Mouse (Mus musculus) midbrain, embryonic 11.5 days (tissue): ENCODE results near the gene Mapk10. TPM values are rescaled to one million over a fixed set of nuclear protein-coding genes. Genes with fewer than 3 reads are reported as not detected.

Source experiments
- ATAC-seq: fragments of 200-750 bp; cut with Nextera tagmentation; 2 replicates; pipeline ENCODE4 v1.8.0; 2017; ENCODE audit warnings: moderate TSS enrichment, moderate library complexity; ENCODE audit not compliant: low FRiP score
- DNase-seq: peaks from one replicate; pipeline ENCODE4 v3.0.0; 2015; ENCODE audit warnings: low spot score; ENCODE audit errors: missing footprints
- H3K27ac ChIP-seq: fragments of 300-500 bp; sonication (generic); 2 replicates; pipeline ENCODE4 v1.5.1; 2014; ENCODE audit warnings: low read depth, low read length
- H3K27me3 ChIP-seq: fragments of 300-500 bp; sonication (generic); 2 replicates; pipeline ENCODE4 v1.6.1; 2014; ENCODE audit warnings: mild to moderate bottlenecking, low read length, moderate library complexity, mixed read lengths; ENCODE audit not compliant: control insufficient read depth, insufficient read depth
- H3K36me3 ChIP-seq: fragments of 300-500 bp; sonication (generic); 2 replicates; pipeline ENCODE4 v1.6.1; 2014; ENCODE audit warnings: mild to moderate bottlenecking, low read length, moderate library complexity, mixed read lengths; ENCODE audit not compliant: control insufficient read depth, insufficient read depth
- H3K4me1 ChIP-seq: fragments of 300-500 bp; sonication (generic); 2 replicates; pipeline ENCODE4 v1.6.1; 2014; ENCODE audit warnings: low read length; ENCODE audit not compliant: control insufficient read depth, insufficient read depth
- H3K4me2 ChIP-seq: fragments of 300-500 bp; sonication (generic); 2 replicates; pipeline ENCODE4 v1.6.1; 2014; ENCODE audit warnings: mild to moderate bottlenecking, moderate library complexity
- H3K4me3 ChIP-seq: fragments of 300-500 bp; sonication (generic); 2 replicates; pipeline ENCODE4 v1.5.1; 2014; ENCODE audit warnings: low read depth, low read length
- H3K9ac ChIP-seq: fragments of 300-500 bp; sonication (generic); 2 replicates; pipeline ENCODE4 v1.6.1; 2014; ENCODE audit warnings: low read length
- H3K9me3 ChIP-seq: fragments of 300-500 bp; sonication (generic); 2 replicates; pipeline ENCODE4 v1.6.1; 2016; ENCODE audit warnings: low read length; ENCODE audit not compliant: control insufficient read depth
- WGBS: fragments of 180-500 bp; shearing (Covaris S2); extraction: QIAGEN DNeasy Blood & Tissue Kit; methylation state at CpG from one replicate; pipeline ENCODE4 v1.1.7; 2014; 5-methylcytosine and 5-hydroxymethylcytosine counted together
- polyA plus RNA-seq: library from polyadenylated mRNA; unstranded; fragments of >200 nt; fragmentation: Nextera tagmentation; extraction: Ambion mirVana; gene quantifications from 2 replicates; pipeline ENCODE4 v1.2.1, GENCODE M21; 2014

Gene Mapk10
- polyA plus RNA-seq, 1 experiment from 2014 or later, result 47.6 TPM

DNA sequence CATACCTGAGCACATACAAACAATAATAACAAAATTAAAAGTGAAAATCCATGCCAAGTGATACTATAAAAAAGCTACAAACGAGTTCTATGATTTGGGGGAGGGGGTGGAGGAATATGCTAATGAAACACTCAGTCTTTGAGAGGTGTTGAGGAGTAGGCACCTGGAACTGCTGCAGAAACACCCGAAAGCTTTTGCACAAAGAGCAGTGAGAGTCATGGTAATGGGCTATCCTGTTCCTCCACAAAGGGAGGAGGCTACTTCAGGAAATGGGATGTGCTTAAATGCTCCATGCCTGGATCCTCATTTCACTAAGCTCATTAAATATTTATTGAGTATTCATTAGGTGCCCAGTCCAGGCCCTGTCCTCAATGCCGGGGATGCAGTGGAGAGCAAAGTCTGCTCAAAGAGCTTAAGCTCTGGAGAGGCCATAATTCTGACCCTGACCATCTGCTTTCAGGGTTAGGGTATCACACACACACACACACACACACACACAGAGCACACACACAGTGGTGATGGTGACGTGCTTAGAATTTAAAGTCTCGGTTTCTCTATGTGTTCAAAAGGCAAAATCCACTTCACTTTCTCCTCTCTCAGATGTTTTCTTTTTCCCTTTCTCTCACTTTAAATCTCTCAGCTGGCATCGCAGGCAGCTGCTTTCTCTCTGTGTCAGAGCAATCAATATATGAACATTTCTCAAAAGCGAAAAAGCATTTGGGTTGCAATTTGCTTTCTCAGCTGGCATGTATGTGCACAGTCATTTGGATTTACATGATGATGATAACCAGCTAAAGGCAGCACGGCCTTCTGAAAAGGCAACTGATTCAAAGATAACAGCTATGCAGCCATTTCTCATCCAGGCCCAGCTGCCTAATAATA lies 50.6 kb downstream of the Mapk10 start:
- Histone ChIP-seq H3K36me3 (no peaks in the 10 kb centered on the region), H3K4me2 (peak overlapping the region; percentile 30), H3K27ac (peak overlapping the region; percentile 88), H3K4me1 (peaks cover 20% of the 10 kb centered on the region), H3K9me3 (no peaks in the 10 kb centered on the region), H3K4me3 (no peak overlapping the region), H3K9ac (0 out of 2 replicates have a peak overlapping the region, but pooled peaks have one; percentile 2), H3K27me3 (no peaks in the 10 kb centered on the region)
- ATAC-seq (peak; percentile 96), DNase-seq (peak; percentile 93)
- 42% methylated on average over 8 of the region's 8 CpGs for WGBS

DNA sequence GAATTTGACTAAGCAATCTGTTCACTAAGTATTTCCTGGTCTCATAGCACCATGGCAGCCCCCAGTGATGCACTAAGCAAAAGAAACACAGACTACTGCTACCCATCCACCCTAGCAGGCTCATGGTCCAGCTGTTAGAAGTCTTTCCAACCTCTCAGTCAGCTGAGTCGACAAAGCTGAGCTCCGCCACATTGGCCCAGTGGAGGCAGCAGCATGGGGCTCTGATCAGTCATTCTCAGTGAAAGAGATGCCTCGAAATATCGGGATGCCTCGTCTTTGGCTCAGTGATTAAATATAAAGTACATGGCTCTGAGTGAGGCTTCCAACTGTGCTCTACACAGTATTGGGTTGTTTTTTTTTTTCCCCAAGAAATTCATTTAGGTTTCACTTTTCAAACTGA lies 70.2 kb downstream of the Mapk10 start:
- H3K9ac ChIP-seq, result no peak overlapping the region
- H3K4me2 ChIP-seq, result no peak overlapping the region
- H3K9me3 ChIP-seq, result no peaks in the 10 kb centered on the region
- no peak overlapping the region for H3K4me3 ChIP-seq
- 66% methylated on average over 5 of the region's 5 CpGs for WGBS
- no peaks in the 10 kb centered on the region for H3K27me3 ChIP-seq
- no peak for DNase-seq
- H3K36me3 ChIP-seq, result no peaks in the 10 kb centered on the region
- ATAC-seq, result no peak
- H3K27ac ChIP-seq, result no peak overlapping the region
- no peaks in the 10 kb centered on the region for H3K4me1 ChIP-seq

DNA sequence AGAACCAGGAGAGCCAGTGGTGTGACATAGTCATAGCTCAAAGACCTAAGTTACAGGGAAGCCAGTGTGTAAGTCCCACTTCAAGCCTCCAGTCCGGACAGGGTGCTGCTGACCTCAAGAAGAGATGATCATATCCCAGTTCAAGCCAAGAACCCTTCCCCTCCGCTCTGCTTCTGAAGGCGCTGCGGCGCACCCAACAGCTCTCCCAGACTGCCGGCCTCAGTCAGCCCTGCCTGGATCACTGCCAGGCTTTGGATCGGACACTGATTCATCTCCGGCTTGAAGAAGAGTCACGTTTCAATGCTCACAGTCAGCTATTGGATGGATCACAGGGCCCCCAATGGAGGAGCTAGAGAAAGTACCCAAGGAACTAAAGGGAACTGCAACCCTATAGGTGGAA lies 76.3 kb downstream of the Mapk10 start:
- Histone ChIP-seq H3K9me3 (no peaks in the 10 kb centered on the region), H3K27ac (no peak overlapping the region), H3K9ac (no peak overlapping the region), H3K27me3 (no peaks in the 10 kb centered on the region), H3K4me2 (no peak overlapping the region), H3K4me3 (no peak overlapping the region), H3K4me1 (no peaks in the 10 kb centered on the region), H3K36me3 (no peaks in the 10 kb centered on the region)
- ATAC-seq, result no peak
- 87% methylated on average over 9 of the region's 9 CpGs for WGBS
- no peak for DNase-seq

- no peak for DNase-seq
- Histone ChIP-seq H3K4me1 (no peaks in the 10 kb centered on the region), H3K9me3 (no peaks in the 10 kb centered on the region), H3K27ac (no peak overlapping the region), H3K4me3 (no peak overlapping the region), H3K4me2 (no peak overlapping the region), H3K27me3 (no peaks in the 10 kb centered on the region), H3K36me3 (no peaks in the 10 kb centered on the region), H3K9ac (no peak overlapping the region)
- no peak for ATAC-seq
- 83% methylated on average over 9 of the region's 9 CpGs for WGBS
Measured at GRCm38 (mm10) chr5:103133626-103134025, 77.5 kb downstream of the Mapk10 start.

DNA sequence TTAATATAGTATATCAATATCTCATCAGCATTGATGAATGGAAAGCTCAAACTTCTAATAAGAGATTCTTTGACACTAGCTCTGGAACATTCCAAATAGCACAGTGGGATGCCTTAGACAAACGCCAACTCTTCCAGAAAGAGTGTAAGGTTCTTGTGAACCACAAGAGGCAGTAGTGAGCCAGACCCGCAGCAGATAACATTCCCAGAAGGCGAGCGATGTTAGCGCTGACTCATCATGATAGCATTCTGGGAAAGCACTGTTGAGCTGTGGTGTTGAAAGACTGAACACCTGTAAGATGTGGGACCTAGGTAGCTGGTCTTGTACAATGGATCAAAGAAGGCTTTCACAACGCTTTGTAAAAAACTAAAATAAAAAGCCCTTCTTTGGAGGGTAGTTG lies 78.3 kb downstream of the Mapk10 start:
- H3K4me2 ChIP-seq, result no peak overlapping the region
- no peak overlapping the region for H3K4me3 ChIP-seq
- WGBS, result 74% methylated on average over 6 of the region's 6 CpGs
- H3K27me3 ChIP-seq, result no peaks in the 10 kb centered on the region
- DNase-seq (no peak), ATAC-seq (no peak)
- no peak overlapping the region for H3K9ac ChIP-seq
- no peaks in the 10 kb centered on the region for H3K9me3 ChIP-seq
- no peak overlapping the region for H3K27ac ChIP-seq
- no peaks in the 10 kb centered on the region for H3K4me1 ChIP-seq
- no peaks in the 10 kb centered on the region for H3K36me3 ChIP-seq

DNA sequence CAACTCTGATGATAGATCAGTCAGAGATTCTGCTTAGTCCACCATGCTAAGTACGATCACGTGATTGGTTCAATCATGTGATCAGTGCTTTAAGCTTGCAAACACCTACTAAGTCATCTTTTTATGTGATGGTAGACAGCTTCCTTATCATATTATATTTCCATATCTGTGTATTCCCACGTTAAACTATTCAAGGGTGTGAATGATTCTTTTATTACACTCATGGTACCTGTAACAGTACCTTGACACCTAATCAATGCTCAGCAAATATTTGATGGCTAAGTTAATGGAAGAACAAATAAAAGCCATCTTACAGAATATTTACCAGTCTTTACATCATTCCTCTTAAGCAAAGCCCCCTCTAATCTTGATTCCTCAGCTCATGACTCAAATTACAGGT lies 91.5 kb downstream of the Mapk10 start:
- no peak overlapping the region for H3K27ac ChIP-seq
- no peak overlapping the region for H3K4me2 ChIP-seq
- ATAC-seq, result no peak
- H3K36me3 ChIP-seq, result no peaks in the 10 kb centered on the region
- H3K4me1 ChIP-seq, result no peaks in the 10 kb centered on the region
- no peak for DNase-seq
- no peaks in the 10 kb centered on the region for H3K27me3 ChIP-seq
- no peak overlapping the region for H3K4me3 ChIP-seq
- 90% methylated on average over 3 of the region's 3 CpGs for WGBS
- no peaks in the 10 kb centered on the region for H3K9me3 ChIP-seq
- no peak overlapping the region for H3K9ac ChIP-seq

DNA sequence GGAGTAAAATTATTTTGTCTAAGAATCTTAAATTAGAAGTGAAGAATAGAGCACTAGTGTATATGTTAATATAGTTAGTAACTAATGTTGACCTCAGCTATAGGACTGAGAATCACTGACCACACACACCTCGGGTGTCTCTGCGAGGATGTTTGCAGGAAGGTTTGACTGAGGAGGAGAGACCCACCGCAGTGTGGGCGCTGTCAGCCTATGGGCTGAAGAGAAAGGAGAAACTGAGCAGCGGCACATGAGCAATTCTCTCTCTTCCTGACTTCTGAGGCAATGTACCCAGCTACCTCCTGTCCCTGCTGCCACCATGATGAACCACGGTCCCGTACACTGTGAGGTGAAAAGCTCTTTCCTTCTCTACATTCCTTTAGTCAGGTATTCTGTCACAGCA lies 95.6 kb downstream of the Mapk10 start:
- DNase-seq (peak; percentile 56), ATAC-seq (no peak)
- no peak overlapping the region for H3K4me2 ChIP-seq
- H3K4me3 ChIP-seq, result no peak overlapping the region
- WGBS, result 92% methylated on average over 7 of the region's 7 CpGs
- H3K9ac ChIP-seq, result no peak overlapping the region
- no peaks in the 10 kb centered on the region for H3K36me3 ChIP-seq
- no peak overlapping the region for H3K27ac ChIP-seq
- no peaks in the 10 kb centered on the region for H3K4me1 ChIP-seq
- no peaks in the 10 kb centered on the region for H3K9me3 ChIP-seq
- H3K27me3 ChIP-seq, result no peaks in the 10 kb centered on the region

DNA sequence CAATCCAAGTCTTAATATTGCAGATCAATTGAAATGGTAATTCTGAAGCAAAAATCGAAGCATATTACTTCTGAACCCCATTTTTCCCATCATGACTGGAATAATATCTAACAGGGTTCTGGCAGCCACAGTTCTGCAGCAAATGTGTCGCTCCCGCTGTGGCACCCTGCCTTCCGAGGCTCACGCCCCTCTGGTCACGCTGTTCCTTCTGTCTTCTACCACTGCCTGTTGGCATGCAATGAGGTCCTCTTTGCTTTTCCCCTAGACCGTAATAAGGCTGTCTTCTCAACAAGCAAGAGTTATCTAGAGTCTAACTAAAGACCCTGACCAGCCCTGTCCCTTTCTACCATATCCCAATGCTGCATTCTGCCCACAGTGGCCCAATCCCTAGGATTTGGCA lies 98.7 kb downstream of the Mapk10 start:
- no peak overlapping the region for H3K9ac ChIP-seq
- ATAC-seq (no peak), DNase-seq (no peak)
- H3K36me3 ChIP-seq, result no peaks in the 10 kb centered on the region
- H3K4me3 ChIP-seq, result no peak overlapping the region
- no peaks in the 10 kb centered on the region for H3K27me3 ChIP-seq
- H3K9me3 ChIP-seq, result no peaks in the 10 kb centered on the region
- WGBS, result 88% methylated on average over 7 of the region's 7 CpGs
- no peak overlapping the region for H3K27ac ChIP-seq
- no peak overlapping the region for H3K4me2 ChIP-seq
- H3K4me1 ChIP-seq, result no peaks in the 10 kb centered on the region

DNA sequence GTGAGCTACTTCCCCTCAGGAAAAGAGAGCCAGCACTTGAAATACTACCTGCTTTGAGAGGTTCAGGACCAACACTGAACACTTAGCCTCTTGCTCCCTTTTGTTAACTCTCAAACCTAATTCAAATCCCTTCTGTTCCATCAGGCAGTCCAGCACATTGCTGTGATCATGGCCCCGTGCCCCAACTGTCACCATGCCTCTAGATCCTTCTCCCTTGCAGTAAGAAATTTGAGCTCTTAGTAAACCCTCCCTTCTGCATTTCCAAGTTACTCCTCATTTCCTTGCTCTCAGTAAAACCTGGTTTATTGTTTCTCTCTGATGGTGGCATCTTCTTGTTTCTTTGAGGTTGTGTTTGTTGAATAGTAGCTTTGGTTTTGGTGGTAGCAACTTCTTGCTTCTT lies 101.7 kb downstream of the Mapk10 start:
- Histone ChIP-seq H3K27me3 (no peaks in the 10 kb centered on the region), H3K27ac (no peak overlapping the region), H3K9me3 (no peaks in the 10 kb centered on the region), H3K4me3 (no peak overlapping the region), H3K4me2 (no peak overlapping the region), H3K36me3 (no peaks in the 10 kb centered on the region), H3K4me1 (no peaks in the 10 kb centered on the region), H3K9ac (no peak overlapping the region)
- DNase-seq, result peak; percentile 73
- WGBS, result 75% methylated on average over 1 of the region's 1 CpGs
- ATAC-seq, result no peak
